Mouse (Mus musculus) small intestine, adult 2 months (tissue): ENCODE measurements around the gene Zmynd8. TPM values are rescaled to one million over a fixed set of nuclear protein-coding genes. Genes with fewer than 3 reads are reported as not detected.

ENCODE experiments used
- H3K27ac ChIP-seq: fragments of 200-500 bp; 2 replicates; pipeline ENCODE4 v1.5.1; 2012; ENCODE audit warnings: low read depth, low read length, control low read depth, inconsistent platforms; ENCODE audit not compliant: insufficient read depth
- H3K27me3 ChIP-seq: fragments of 200-500 bp; 2 replicates; pipeline ENCODE4 v1.6.1; 2012; ENCODE audit warnings: mild to moderate bottlenecking, moderate library complexity, low read length, inconsistent platforms; ENCODE audit not compliant: control insufficient read depth, insufficient read depth
- H3K36me3 ChIP-seq: fragments of 200-500 bp; 2 replicates; pipeline ENCODE4 v1.6.1; 2012; ENCODE audit warnings: mild to moderate bottlenecking, low read length, control low read depth, inconsistent platforms; ENCODE audit not compliant: control insufficient read depth, insufficient read depth
- H3K4me1 ChIP-seq: fragments of 200-500 bp; 2 replicates; pipeline ENCODE4 v1.6.1; 2012; ENCODE audit warnings: low read length, inconsistent platforms, mixed read lengths; ENCODE audit not compliant: control insufficient read depth, insufficient read depth, insufficient read length
- H3K4me3 ChIP-seq: fragments of 200-500 bp; 2 replicates; pipeline ENCODE4 v1.5.1; 2012; ENCODE audit warnings: low read depth, mild to moderate bottlenecking, control low read depth, inconsistent platforms, low read length, moderate library complexity
- CTCF ChIP-seq: fragments of 200-500 bp; IDR thresholded peaks from 2 replicates; pipeline ENCODE4 v1.5.1; 2012; ENCODE audit warnings: low read depth, mild to moderate bottlenecking, control low read depth, inconsistent platforms, low read length, moderate library complexity, mixed read lengths; ENCODE audit not compliant: insufficient replicate concordance, insufficient read length; ENCODE audit errors: extremely low read depth
- POLR2A ChIP-seq: fragments of 200-500 bp; IDR thresholded peaks from 2 replicates; pipeline ENCODE4 v1.6.1; 2012; ENCODE audit warnings: low read depth, mild to moderate bottlenecking, control low read depth, inconsistent platforms, low read length, moderate library complexity
- WGBS: fragments of 180-500 bp; shearing (Covaris S2); methylation state at CpG from one replicate; pipeline ENCODE4 v1.1.7; 2018; 5-methylcytosine and 5-hydroxymethylcytosine counted together
- polyA plus RNA-seq: library from polyadenylated mRNA; depleted of rRNA; stranded (reverse); fragments of >200 nt; gene quantifications from 2 replicates; pipeline ENCODE4 v1.2.3, GENCODE M21; 2012

The Zmynd8 gene
- polyA plus RNA-seq, 1 experiment, result 17.4 TPM

DNA sequence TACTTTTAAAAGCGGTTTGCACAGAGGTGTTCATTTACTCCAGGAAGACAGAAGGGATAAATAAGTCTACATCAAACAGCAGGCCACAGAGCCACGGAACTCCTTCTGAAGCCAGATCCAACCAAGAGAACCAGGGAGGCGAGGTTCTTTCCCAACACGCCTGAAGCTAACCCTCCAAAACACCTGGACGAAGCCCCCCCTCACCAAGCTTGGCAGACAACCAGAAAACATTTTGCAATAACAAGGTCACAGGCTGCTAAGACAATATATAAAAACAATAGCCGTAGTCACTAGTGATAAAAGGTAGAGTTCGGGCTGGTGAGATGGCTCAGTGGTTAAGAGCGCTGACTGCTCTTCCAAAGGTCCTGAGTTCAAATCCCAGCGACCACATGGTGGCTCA is 66.1 kb downstream of the Zmynd8 start:
- Histone ChIP-seq H3K36me3 (peaks cover 79% of the 10 kb centered on the region), H3K27ac (no peak overlapping the region), H3K27me3 (no peaks in the 10 kb centered on the region), H3K4me1 (no peaks in the 10 kb centered on the region), H3K4me3 (no peak overlapping the region)
- 72% methylated on average over 9 of the region's 9 CpGs for WGBS
- no peak for TF ChIP-seq CTCF
- no peak for TF ChIP-seq POLR2A

GRCm38 (mm10) chr2:165832295-165832694 is 66.5 kb downstream of the Zmynd8 start:
- Histone ChIP-seq H3K27me3 (no peaks in the 10 kb centered on the region), H3K4me1 (no peaks in the 10 kb centered on the region), H3K27ac (no peak overlapping the region), H3K4me3 (no peak overlapping the region), H3K36me3 (peaks cover 77% of the 10 kb centered on the region)
- TF ChIP-seq CTCF (no peak), POLR2A (no peak)
- WGBS, result 83% methylated on average over 9 of the region's 9 CpGs

GRCm38 (mm10) chr2:165831637-165832289 is 67.1 kb downstream of the Zmynd8 start:
- H3K4me1 ChIP-seq, result no peaks in the 10 kb centered on the region
- no peak overlapping the region for H3K4me3 ChIP-seq
- no peaks in the 10 kb centered on the region for H3K27me3 ChIP-seq
- no peak for TF ChIP-seq CTCF
- TF ChIP-seq POLR2A, result no peak
- WGBS, result 82% methylated on average over 8 of the region's 8 CpGs
- peaks cover 75% of the 10 kb centered on the region for H3K36me3 ChIP-seq
- H3K27ac ChIP-seq, result no peak overlapping the region

DNA sequence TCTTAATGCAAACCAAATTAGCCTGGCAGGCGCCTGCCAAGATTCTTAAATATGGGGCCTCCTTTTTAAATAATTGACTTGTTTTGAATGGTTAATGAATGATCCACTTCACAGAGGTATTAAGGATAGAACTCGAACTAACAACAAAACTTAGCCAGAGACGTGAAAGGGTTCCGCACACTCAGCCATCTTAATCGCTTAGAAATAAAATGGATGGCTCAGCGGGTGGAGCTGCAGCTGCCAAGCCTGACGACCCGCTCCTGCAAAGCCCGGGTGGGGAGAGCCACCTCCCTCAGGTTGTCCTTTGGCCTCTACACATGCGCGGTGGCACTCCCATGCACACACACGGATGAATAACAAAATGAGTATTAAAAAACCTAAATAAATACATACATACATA is 70.0 kb downstream of the Zmynd8 start:
- Histone ChIP-seq H3K27me3 (no peaks in the 10 kb centered on the region), H3K4me1 (no peaks in the 10 kb centered on the region), H3K4me3 (no peak overlapping the region), H3K36me3 (peaks cover 69% of the 10 kb centered on the region), H3K27ac (no peak overlapping the region)
- TF ChIP-seq POLR2A (no peak), CTCF (no peak)
- WGBS, result 66% methylated on average over 12 of the region's 12 CpGs

GRCm38 (mm10) chr2:165825964-165826712 is 72.7 kb downstream of the Zmynd8 start:
- TF ChIP-seq CTCF (peak; percentile 70), POLR2A (no peak)
- no peaks in the 10 kb centered on the region for H3K27me3 ChIP-seq
- H3K4me1 ChIP-seq, result no peaks in the 10 kb centered on the region
- peaks cover 64% of the 10 kb centered on the region for H3K36me3 ChIP-seq
- no peak overlapping the region for H3K27ac ChIP-seq
- H3K4me3 ChIP-seq, result no peak overlapping the region
- WGBS, result 71% methylated on average over 10 of the region's 10 CpGs

DNA sequence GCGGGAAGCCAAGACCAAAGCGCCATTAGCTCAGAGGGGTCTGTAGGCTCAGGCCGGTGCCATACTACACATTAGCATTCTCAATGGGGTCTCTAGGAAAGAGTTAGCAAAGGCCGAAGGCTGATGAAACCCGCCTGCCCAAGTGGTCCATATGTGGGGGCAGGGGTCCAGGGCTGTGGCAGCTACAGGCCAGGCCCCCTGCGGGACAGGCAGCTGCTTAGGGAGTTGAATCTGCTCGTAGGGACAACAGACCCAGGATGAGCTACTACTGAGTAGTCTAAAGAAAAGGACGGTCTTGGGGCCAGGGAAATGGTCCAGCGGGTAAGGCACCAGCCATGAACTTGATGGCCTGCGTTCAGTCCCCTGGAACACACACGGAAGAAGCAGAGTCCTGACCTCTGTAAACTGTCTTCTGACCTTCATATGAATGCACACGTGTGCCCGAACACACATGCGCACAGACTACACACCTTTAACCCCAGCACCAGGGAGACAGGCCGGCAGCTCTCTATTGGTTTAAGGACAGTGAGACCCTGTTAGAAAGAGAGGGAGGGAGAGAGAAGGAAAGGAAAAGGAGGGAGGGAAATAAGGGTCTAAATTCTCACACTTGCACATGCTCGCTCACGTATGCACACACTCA is 73.4 kb downstream of the Zmynd8 start:
- TF ChIP-seq CTCF (no peak), POLR2A (no peak)
- Histone ChIP-seq H3K27ac (no peak overlapping the region), H3K4me3 (no peak overlapping the region), H3K27me3 (no peaks in the 10 kb centered on the region), H3K36me3 (peaks cover 58% of the 10 kb centered on the region), H3K4me1 (no peaks in the 10 kb centered on the region)
- 93% methylated on average over 17 of the region's 17 CpGs for whole genome bisulfite sequencing

DNA sequence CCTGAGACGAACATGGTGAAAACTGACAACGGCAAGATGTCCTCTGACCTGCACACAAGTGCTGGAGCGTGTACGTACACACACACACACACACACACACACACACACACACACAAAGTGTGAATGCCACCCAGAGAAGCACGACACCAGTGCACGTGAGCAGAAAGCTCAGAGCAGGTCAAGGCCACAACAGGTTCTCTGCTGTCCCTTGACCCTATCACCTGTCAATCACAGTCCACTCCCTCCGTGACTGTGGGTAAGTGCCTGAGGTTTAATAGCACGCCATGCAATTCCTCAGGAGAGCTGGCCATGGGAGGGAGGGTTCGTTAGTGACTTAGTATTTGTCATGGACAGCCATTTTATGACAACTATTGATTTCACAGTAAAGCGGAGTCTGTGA is 74.0 kb downstream of the Zmynd8 start:
- Histone ChIP-seq H3K27me3 (no peaks in the 10 kb centered on the region), H3K4me3 (no peak overlapping the region), H3K36me3 (peaks cover 56% of the 10 kb centered on the region), H3K4me1 (no peaks in the 10 kb centered on the region), H3K27ac (no peak overlapping the region)
- TF ChIP-seq POLR2A (no peak), CTCF (no peak)
- 91% methylated on average over 10 of the region's 10 CpGs for WGBS
